Mouse (Mus musculus): ENCODE measurements around the gene Hdac7. TPM values are rescaled to one million over a fixed set of nuclear protein-coding genes. Genes with fewer than 3 reads are reported as not detected.

Hdac7 gene
- total and polyA plus RNA-seq, 3 experiments: 3.9 to 117 (median 20.4) TPM

GRCm38 (mm10) chr15:97811307-97811706 lies 33.0 kb downstream of the Hdac7 start:
- no peaks in the 10 kb centered on the region for H3K27me3 ChIP-seq (ENCODE audit: insufficient read depth, low read length)
- no peak for TF ChIP-seq POLR2AphosphoS5 (IDR thresholded peaks at IDR 0.05; ENCODE audit: insufficient replicate concordance, low read depth, low read length)
- TF ChIP-seq GATA1 (IDR thresholded peaks at IDR 0.05; ENCODE audit: borderline replicate concordance, low read length): no peak
- TF ChIP-seq TAL1 (conservative IDR thresholded peaks at IDR 0.05; ENCODE audit: low read depth, low read length): no peak
- no peak for TF ChIP-seq CTCF (IDR thresholded peaks at IDR 0.05; ENCODE audit: low read depth, low read length)
- no peak for TF ChIP-seq GATA2 (IDR thresholded peaks at IDR 0.05; ENCODE audit: borderline replicate concordance, low read depth, low read length)
- ATAC-seq (ENCODE audit: extremely low read depth, insufficient number of reproducible peaks, low FRiP score, poor library complexity, severe bottlenecking): no peak
- H3K9me3 ChIP-seq (replicated peaks): no peaks in the 10 kb centered on the region
- no peak overlapping the region for H3K4me3 ChIP-seq (ENCODE audit: low read depth, low read length)
- DNase-seq (ENCODE audit: low spot score): no peak
- peaks cover 100% of the 10 kb centered on the region for H3K36me3 ChIP-seq (replicated peaks)
- peaks cover 50% of the 10 kb centered on the region for H3K4me1 ChIP-seq (ENCODE audit: insufficient read depth, low read depth, low read length)

DNA sequence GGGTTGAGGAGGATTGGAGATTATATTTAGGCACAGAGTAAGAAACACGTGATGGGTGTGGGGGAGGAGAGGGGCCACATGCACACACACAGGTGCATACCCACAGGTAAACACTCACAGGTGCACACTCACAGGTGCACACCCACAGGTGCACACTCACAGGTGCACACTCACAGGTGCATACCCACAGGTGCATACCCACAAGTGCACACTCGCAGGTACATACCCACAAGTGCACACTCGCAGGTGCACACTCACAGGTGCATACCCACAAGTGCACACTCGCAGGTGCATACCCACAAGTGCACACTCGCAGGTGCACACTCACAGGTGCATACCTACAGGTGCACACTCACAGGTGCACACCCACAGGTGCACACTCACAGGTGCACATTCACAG lies 33.9 kb downstream of the Hdac7 start:
- H3K27me3 ChIP-seq (ENCODE audit: insufficient read depth, low read length): no peaks in the 10 kb centered on the region
- H3K9me3 ChIP-seq (replicated peaks): no peaks in the 10 kb centered on the region
- H3K4me1 ChIP-seq (ENCODE audit: insufficient read depth, low read depth, low read length): peaks cover 41% of the 10 kb centered on the region
- ATAC-seq (ENCODE audit: extremely low read depth, insufficient number of reproducible peaks, low FRiP score, poor library complexity, severe bottlenecking): no peak
- TF ChIP-seq POLR2AphosphoS5 (IDR thresholded peaks at IDR 0.05; ENCODE audit: insufficient replicate concordance, low read depth, low read length) (no peak), CTCF (IDR thresholded peaks at IDR 0.05; ENCODE audit: low read depth, low read length) (no peak), TAL1 (conservative IDR thresholded peaks at IDR 0.05; ENCODE audit: low read depth, low read length) (no peak), GATA2 (IDR thresholded peaks at IDR 0.05; ENCODE audit: borderline replicate concordance, low read depth, low read length) (no peak), GATA1 (IDR thresholded peaks at IDR 0.05; ENCODE audit: borderline replicate concordance, low read length) (no peak)
- H3K36me3 ChIP-seq (replicated peaks): peaks cover 98% of the 10 kb centered on the region
- no peak for DNase-seq (ENCODE audit: low spot score)
- no peak overlapping the region for H3K4me3 ChIP-seq (ENCODE audit: low read depth, low read length)

DNA sequence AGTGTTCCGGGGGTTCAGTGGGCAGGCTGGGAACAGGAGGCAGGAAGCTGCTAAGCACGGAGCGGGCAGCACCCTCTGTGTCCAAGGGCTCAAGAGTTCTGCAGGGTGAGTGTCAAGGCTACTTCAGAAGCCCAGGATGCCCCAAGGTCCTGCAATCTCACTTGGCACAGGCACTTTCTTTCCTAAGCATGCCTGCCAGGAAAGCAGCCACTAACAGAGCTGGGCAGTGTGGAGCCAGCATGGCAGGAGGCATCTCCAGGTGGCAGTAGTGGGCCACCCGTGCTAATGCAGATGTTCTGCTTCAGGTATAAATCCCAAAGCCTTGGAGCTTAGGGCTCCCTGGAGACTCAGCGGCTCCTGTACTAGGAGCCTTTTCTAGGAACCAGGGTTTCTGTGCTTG lies 34.4 kb downstream of the Hdac7 start:
- ATAC-seq (ENCODE audit: extremely low read depth, insufficient number of reproducible peaks, low FRiP score, poor library complexity, severe bottlenecking): no peak
- Histone ChIP-seq H3K36me3 (replicated peaks) (peaks cover 97% of the 10 kb centered on the region), H3K9me3 (replicated peaks) (no peaks in the 10 kb centered on the region), H3K4me3 (ENCODE audit: low read depth, low read length) (no peak overlapping the region), H3K27me3 (ENCODE audit: insufficient read depth, low read length) (no peaks in the 10 kb centered on the region), H3K4me1 (ENCODE audit: insufficient read depth, low read depth, low read length) (peaks cover 37% of the 10 kb centered on the region)
- TF ChIP-seq CTCF (IDR thresholded peaks at IDR 0.05; ENCODE audit: low read depth, low read length): no peak
- no peak for TF ChIP-seq GATA1 (IDR thresholded peaks at IDR 0.05; ENCODE audit: borderline replicate concordance, low read length)
- no peak for TF ChIP-seq GATA2 (IDR thresholded peaks at IDR 0.05; ENCODE audit: borderline replicate concordance, low read depth, low read length)
- TF ChIP-seq POLR2AphosphoS5 (IDR thresholded peaks at IDR 0.05; ENCODE audit: insufficient replicate concordance, low read depth, low read length): no peak
- no peak for DNase-seq (ENCODE audit: low spot score)

- Histone ChIP-seq H3K4me1 (ENCODE audit: insufficient read depth, low read depth, low read length) (peaks cover 29% of the 10 kb centered on the region), H3K27me3 (ENCODE audit: insufficient read depth, low read length) (no peaks in the 10 kb centered on the region), H3K4me3 (ENCODE audit: low read depth, low read length) (no peak overlapping the region), H3K36me3 (replicated peaks) (peaks cover 94% of the 10 kb centered on the region), H3K9me3 (replicated peaks) (no peaks in the 10 kb centered on the region)
- TF ChIP-seq GATA1 (IDR thresholded peaks at IDR 0.05; ENCODE audit: borderline replicate concordance, low read length) (no peak), POLR2AphosphoS5 (IDR thresholded peaks at IDR 0.05; ENCODE audit: insufficient replicate concordance, low read depth, low read length) (no peak), GATA2 (IDR thresholded peaks at IDR 0.05; ENCODE audit: borderline replicate concordance, low read depth, low read length) (no peak), TAL1 (conservative IDR thresholded peaks at IDR 0.05; ENCODE audit: low read depth, low read length) (no peak)
- ATAC-seq (ENCODE audit: extremely low read depth, insufficient number of reproducible peaks, low FRiP score, poor library complexity, severe bottlenecking): no peak
- DNase-seq (ENCODE audit: low spot score): no peak
Observed at GRCm38 (mm10) chr15:97809206-97809605, 35.1 kb downstream of the Hdac7 start.

GRCm38 (mm10) chr15:97808532-97808931 lies 35.8 kb downstream of the Hdac7 start:
- no peak for TF ChIP-seq GATA1 (IDR thresholded peaks at IDR 0.05; ENCODE audit: borderline replicate concordance, low read length)
- no peak for TF ChIP-seq TAL1 (conservative IDR thresholded peaks at IDR 0.05; ENCODE audit: low read depth, low read length)
- TF ChIP-seq GATA2 (IDR thresholded peaks at IDR 0.05; ENCODE audit: borderline replicate concordance, low read depth, low read length): no peak
- TF ChIP-seq CTCF (IDR thresholded peaks at IDR 0.05; ENCODE audit: low read depth, low read length): no peak
- TF ChIP-seq POLR2AphosphoS5 (IDR thresholded peaks at IDR 0.05; ENCODE audit: insufficient replicate concordance, low read depth, low read length): no peak
- DNase-seq (ENCODE audit: low spot score): no peak
- no peaks in the 10 kb centered on the region for H3K9me3 ChIP-seq (replicated peaks)
- no peak for ATAC-seq (ENCODE audit: extremely low read depth, insufficient number of reproducible peaks, low FRiP score, poor library complexity, severe bottlenecking)
- H3K4me1 ChIP-seq (ENCODE audit: insufficient read depth, low read depth, low read length): peaks cover 23% of the 10 kb centered on the region
- no peak overlapping the region for H3K4me3 ChIP-seq (ENCODE audit: low read depth, low read length)
- H3K36me3 ChIP-seq (replicated peaks): peaks cover 90% of the 10 kb centered on the region
- no peaks in the 10 kb centered on the region for H3K27me3 ChIP-seq (ENCODE audit: insufficient read depth, low read length)

DNA sequence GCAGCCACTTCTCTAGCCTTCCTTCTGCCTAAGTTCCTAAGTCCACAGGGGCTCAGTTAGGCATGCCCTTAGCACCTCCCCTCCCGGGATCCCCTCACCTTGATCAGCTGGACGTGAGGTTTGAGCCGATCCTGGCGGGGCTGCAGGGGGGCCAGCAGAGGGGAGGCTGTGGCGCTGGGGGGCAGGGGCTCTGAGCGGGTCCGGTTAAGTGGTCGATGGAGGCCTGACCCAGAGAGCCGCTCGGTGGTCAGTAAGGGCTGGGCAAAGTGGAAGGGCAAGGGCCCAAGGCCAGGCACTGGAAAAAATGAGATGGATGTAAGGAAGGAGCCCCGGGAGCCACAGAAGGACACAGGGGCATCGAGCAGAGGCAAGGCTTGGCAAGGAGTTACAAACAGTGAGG lies 36.4 kb downstream of the Hdac7 start:
- H3K9me3 ChIP-seq (replicated peaks): no peaks in the 10 kb centered on the region
- no peaks in the 10 kb centered on the region for H3K27me3 ChIP-seq (ENCODE audit: insufficient read depth, low read length)
- no peak for TF ChIP-seq CTCF (IDR thresholded peaks at IDR 0.05; ENCODE audit: low read depth, low read length)
- TF ChIP-seq POLR2AphosphoS5 (IDR thresholded peaks at IDR 0.05; ENCODE audit: insufficient replicate concordance, low read depth, low read length): no peak
- TF ChIP-seq TAL1 (conservative IDR thresholded peaks at IDR 0.05; ENCODE audit: low read depth, low read length): no peak
- TF ChIP-seq GATA2 (IDR thresholded peaks at IDR 0.05; ENCODE audit: borderline replicate concordance, low read depth, low read length): no peak
- no peak for TF ChIP-seq GATA1 (IDR thresholded peaks at IDR 0.05; ENCODE audit: borderline replicate concordance, low read length)
- DNase-seq (ENCODE audit: low spot score) (no peak), ATAC-seq (ENCODE audit: extremely low read depth, insufficient number of reproducible peaks, low FRiP score, poor library complexity, severe bottlenecking) (no peak)
- peaks cover 16% of the 10 kb centered on the region for H3K4me1 ChIP-seq (ENCODE audit: insufficient read depth, low read depth, low read length)
- H3K36me3 ChIP-seq (replicated peaks): peaks cover 89% of the 10 kb centered on the region
- no peak overlapping the region for H3K4me3 ChIP-seq (ENCODE audit: low read depth, low read length)
